Mouse (Mus musculus) liver, adult 2 months (tissue): ENCODE measurements around the gene Slc9a3r2. TPM values are rescaled to one million over a fixed set of nuclear protein-coding genes. Genes with fewer than 3 reads are reported as not detected.

Experiments
- DNase-seq: peaks from one replicate; pipeline ENCODE4 v3.0.0-alpha.2; 2011; ENCODE audit warnings: low read depth, low spot score; ENCODE audit errors: extremely low read depth
- H3K27ac ChIP-seq: fragments of 200-500 bp; replicated peaks from 2 replicates; pipeline ENCODE4 v1.5.1; 2012; ENCODE audit warnings: low read depth, mild to moderate bottlenecking, control low read depth, inconsistent platforms, low read length; ENCODE audit not compliant: insufficient read depth
- H3K27me3 ChIP-seq: fragments of 200-500 bp; 2 replicates; pipeline ENCODE4 v1.6.1; 2012; ENCODE audit warnings: mild to moderate bottlenecking, moderate library complexity, low read length, inconsistent platforms; ENCODE audit not compliant: control insufficient read depth, insufficient read depth
- H3K36me3 ChIP-seq: fragments of 200-500 bp; 2 replicates; pipeline ENCODE4 v1.6.1; 2012; ENCODE audit warnings: low read length, inconsistent platforms; ENCODE audit not compliant: control insufficient read depth, insufficient read depth
- H3K4me1 ChIP-seq: fragments of 200-500 bp; 2 replicates; pipeline ENCODE4 v1.6.1; 2011; ENCODE audit warnings: low read length; ENCODE audit not compliant: control insufficient read depth, insufficient read depth
- H3K4me3 ChIP-seq: fragments of 200-500 bp; 2 replicates; pipeline ENCODE4 v1.5.1; 2011; ENCODE audit warnings: low read depth, mild to moderate bottlenecking, control low read depth, low read length, moderate library complexity; ENCODE audit not compliant: insufficient read depth
- H3K79me2 ChIP-seq: fragments of 200-500 bp; 2 replicates; pipeline ENCODE4 v1.6.1; 2012; ENCODE audit warnings: inconsistent platforms, mild to moderate bottlenecking, low read length, moderate library complexity; ENCODE audit not compliant: control insufficient read depth, insufficient read depth
- H3K9ac ChIP-seq: fragments of 200-500 bp; 2 replicates; pipeline ENCODE4 v1.6.1; 2012; ENCODE audit warnings: low read depth, mild to moderate bottlenecking, control low read depth, inconsistent platforms, low read length
- CTCF ChIP-seq: fragments of 200-500 bp; IDR thresholded peaks from 2 replicates; pipeline ENCODE4 v1.5.1; 2011; ENCODE audit warnings: low read depth, low read length, control low read depth
- POLR2A ChIP-seq: fragments of 200-500 bp; IDR thresholded peaks from 2 replicates; pipeline ENCODE4 v1.6.1; 2011; ENCODE audit warnings: low read length, control low read depth; ENCODE audit not compliant: insufficient read depth; ENCODE audit errors: extremely low read depth
- WGBS: fragments of 180-500 bp; shearing (Covaris S2); methylation state at CpG from one replicate; pipeline ENCODE4 v1.1.7; 2018; 5-methylcytosine and 5-hydroxymethylcytosine counted together
- polyA plus RNA-seq: library from polyadenylated mRNA; depleted of rRNA; stranded (reverse); fragments of >200 nt; gene quantifications from 2 replicates; pipeline ENCODE4 v1.2.3, GENCODE M21; 2012; rRNA removed
- total RNA-seq: library from RNA; depleted of rRNA; stranded (reverse); fragments of >200 nt; gene quantifications from 2 replicates; pipeline ENCODE4 v1.2.3, GENCODE M21; 2014; rRNA removed

Gene Slc9a3r2
- total and polyA plus RNA-seq, 2 experiments, result 8.8 to 31.5 TPM

- TF ChIP-seq POLR2A (no peak), CTCF (0 out of 2 replicates have a peak, but pooled peaks have one; percentile 20)
- no peak overlapping the region for H3K27ac ChIP-seq
- 82% methylated on average over 17 of the region's 17 CpGs for WGBS
- H3K4me1 ChIP-seq, result no peaks in the 10 kb centered on the region
- no peaks in the 10 kb centered on the region for H3K27me3 ChIP-seq
- H3K9ac ChIP-seq, result no peak overlapping the region
- H3K79me2 ChIP-seq, result no peaks in the 10 kb centered on the region
- no peak for DNase-seq
- H3K4me3 ChIP-seq, result no peak overlapping the region
- peaks cover 17% of the 10 kb centered on the region for H3K36me3 ChIP-seq
These were observed 54.7 kb downstream of the Slc9a3r2 start for GRCm38 (mm10) chr17:24595126-24596072.

DNA sequence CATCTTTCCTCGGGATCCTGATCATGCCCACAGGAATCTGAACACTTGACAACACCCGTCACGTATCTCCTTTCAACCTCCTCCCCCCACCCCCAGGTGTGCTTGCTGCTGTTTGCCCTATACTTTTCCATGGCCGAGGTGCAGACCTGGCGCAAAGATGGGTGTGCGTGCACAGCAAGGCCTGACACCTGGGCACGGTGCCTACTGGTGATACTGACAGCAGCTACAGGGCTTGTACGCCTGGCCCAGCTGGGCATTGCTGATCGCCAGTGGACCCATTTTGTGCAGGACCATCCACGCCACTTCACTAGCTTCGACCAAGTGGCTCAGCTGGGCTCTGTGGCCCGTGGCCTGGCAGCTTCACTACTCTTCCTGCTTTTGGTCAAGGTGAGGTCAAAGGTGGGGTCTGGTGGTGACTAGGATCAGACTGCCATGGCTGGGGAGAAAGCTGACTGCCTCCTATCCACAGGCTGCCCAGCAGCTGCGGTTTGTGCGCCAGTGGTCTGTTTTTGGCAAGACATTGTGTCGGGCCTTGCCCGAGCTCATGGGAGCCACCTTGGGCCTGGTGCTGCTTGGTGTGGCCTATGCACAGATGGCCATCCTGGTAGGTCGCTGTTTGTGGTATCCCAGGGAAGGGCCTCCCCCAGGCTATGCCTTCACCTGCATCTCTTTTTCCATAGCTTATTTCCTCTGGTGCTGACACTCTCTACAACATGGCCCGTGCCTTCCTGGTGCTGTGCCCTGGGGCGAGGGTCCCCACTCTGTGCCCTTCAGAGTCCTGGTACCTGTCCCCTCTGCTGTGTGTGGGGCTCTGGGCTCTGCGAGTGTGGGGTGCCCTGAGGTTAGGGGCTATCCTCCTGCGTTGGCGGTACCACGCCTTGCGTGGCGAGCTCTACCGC lies 55.9 kb downstream of the Slc9a3r2 start:
- peaks cover 19% of the 10 kb centered on the region for H3K36me3 ChIP-seq
- H3K4me1 ChIP-seq, result no peaks in the 10 kb centered on the region
- WGBS, result 93% methylated on average over 26 of the region's 26 CpGs
- H3K9ac ChIP-seq, result no peak overlapping the region
- no peaks in the 10 kb centered on the region for H3K79me2 ChIP-seq
- no peak overlapping the region for H3K27ac ChIP-seq
- no peak for DNase-seq
- H3K4me3 ChIP-seq, result no peak overlapping the region
- no peaks in the 10 kb centered on the region for H3K27me3 ChIP-seq
- TF ChIP-seq CTCF (no peak), POLR2A (no peak)

- H3K27ac ChIP-seq, result no peak overlapping the region
- no peak overlapping the region for H3K9ac ChIP-seq
- H3K27me3 ChIP-seq, result no peaks in the 10 kb centered on the region
- H3K79me2 ChIP-seq, result no peaks in the 10 kb centered on the region
- H3K4me1 ChIP-seq, result no peaks in the 10 kb centered on the region
- 86% methylated on average over 5 of the region's 5 CpGs for WGBS
- TF ChIP-seq POLR2A (no peak), CTCF (no peak)
- DNase-seq, result no peak
- no peak overlapping the region for H3K4me3 ChIP-seq
- peaks cover 21% of the 10 kb centered on the region for H3K36me3 ChIP-seq
These were observed 56.9 kb downstream of the Slc9a3r2 start for GRCm38 (mm10) chr17:24593248-24593647.

DNA sequence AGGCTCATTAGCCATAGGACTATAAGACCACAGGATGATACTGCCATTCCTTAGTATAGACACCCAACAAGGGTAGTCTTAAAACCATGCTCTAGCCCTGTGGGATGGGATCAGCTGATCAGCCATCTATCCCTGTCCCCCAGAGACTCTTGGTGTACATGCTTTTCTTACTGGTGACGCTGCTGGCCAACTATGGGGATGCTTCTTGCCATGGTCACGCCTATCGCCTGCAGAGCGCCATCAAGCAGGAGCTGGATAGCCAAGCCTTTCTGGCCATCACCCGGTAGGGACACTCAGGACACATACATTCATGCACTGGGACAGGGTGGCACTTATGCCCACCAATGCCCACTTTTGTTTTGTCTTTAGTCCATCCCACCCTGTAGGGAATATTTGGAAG lies 58.4 kb downstream of the Slc9a3r2 start:
- TF ChIP-seq POLR2A (no peak), CTCF (no peak)
- no peak overlapping the region for H3K4me3 ChIP-seq
- H3K27ac ChIP-seq, result no peak overlapping the region
- no peak for DNase-seq
- peaks cover 27% of the 10 kb centered on the region for H3K36me3 ChIP-seq
- 98% methylated on average over 5 of the region's 5 CpGs for WGBS
- H3K27me3 ChIP-seq, result no peaks in the 10 kb centered on the region
- no peak overlapping the region for H3K9ac ChIP-seq
- H3K79me2 ChIP-seq, result no peaks in the 10 kb centered on the region
- H3K4me1 ChIP-seq, result no peaks in the 10 kb centered on the region

GRCm38 (mm10) chr17:24590943-24591342 lies 59.2 kb downstream of the Slc9a3r2 start:
- DNase-seq, result no peak
- no peaks in the 10 kb centered on the region for H3K27me3 ChIP-seq
- TF ChIP-seq CTCF (no peak), POLR2A (no peak)
- no peak overlapping the region for H3K9ac ChIP-seq
- no peak overlapping the region for H3K4me3 ChIP-seq
- H3K4me1 ChIP-seq, result no peaks in the 10 kb centered on the region
- H3K27ac ChIP-seq, result no peak overlapping the region
- H3K36me3 ChIP-seq, result peaks cover 33% of the 10 kb centered on the region
- WGBS, result 88% methylated on average over 3 of the region's 3 CpGs
- H3K79me2 ChIP-seq, result no peaks in the 10 kb centered on the region

Other genes with a start within 250 kb of the Slc9a3r2 start
Only the 30 nearest of the 34 such genes appear.
- 17.3 and 20.7 TPM in 2 replicates for gene Rnps1, start 235.8 kb downstream of the Slc9a3r2 start, total RNA-seq
- 32.7 and 37.6 TPM in 2 replicates for gene Rnps1, start 235.8 kb downstream of the Slc9a3r2 start, polyA plus RNA-seq
- gene Eci1, start 223.7 kb downstream of the Slc9a3r2 start, total RNA-seq, result 176 and 218 TPM in 2 replicates
- gene Eci1, start 223.7 kb downstream of the Slc9a3r2 start, polyA plus RNA-seq, result 249 and 286 TPM in 2 replicates
- 0.74 and 1.2 TPM in 2 replicates for gene Dnase1l2, start 207.2 kb downstream of the Slc9a3r2 start, total RNA-seq
- gene Dnase1l2, start 207.2 kb downstream of the Slc9a3r2 start, polyA plus RNA-seq, result 1.7 and 2.4 TPM in 2 replicates
- gene E4f1, start 180.0 kb downstream of the Slc9a3r2 start, total RNA-seq, result 5.6 and 6.7 TPM in 2 replicates
- 21.6 and 33.3 TPM in 2 replicates for gene E4f1, start 180.0 kb downstream of the Slc9a3r2 start, polyA plus RNA-seq
- gene Pgp, start 179.9 kb downstream of the Slc9a3r2 start, total RNA-seq, result 9.2 and 11.9 TPM in 2 replicates
- gene Pgp, start 179.9 kb downstream of the Slc9a3r2 start, polyA plus RNA-seq, result 25.8 and 26.6 TPM in 2 replicates
- gene Bricd5, start 176.4 kb downstream of the Slc9a3r2 start, total RNA-seq, result not detected in 2 replicates
- gene Bricd5, start 176.4 kb downstream of the Slc9a3r2 start, polyA plus RNA-seq, result 0.24 and 0.67 TPM in 2 replicates
- gene Mlst8, start 171.2 kb downstream of the Slc9a3r2 start, total RNA-seq, result 3.5 and 3.9 TPM in 2 replicates
- 12.9 and 16.7 TPM in 2 replicates for gene Mlst8, start 171.2 kb downstream of the Slc9a3r2 start, polyA plus RNA-seq
- gene Caskin1, start 161.7 kb downstream of the Slc9a3r2 start, total RNA-seq, result under 0.01 and 0.18 TPM in 2 replicates
- 0.18 and 0.26 TPM in 2 replicates for gene Caskin1, start 161.7 kb downstream of the Slc9a3r2 start, polyA plus RNA-seq
- 13.4 and 14.4 TPM in 2 replicates for gene Traf7, start 122.4 kb downstream of the Slc9a3r2 start, total RNA-seq
- 25.3 and 47.5 TPM in 2 replicates for gene Traf7, start 122.4 kb downstream of the Slc9a3r2 start, polyA plus RNA-seq
- 0.13 and 0.37 TPM in 2 replicates for gene Rab26, start 116.1 kb downstream of the Slc9a3r2 start, total RNA-seq
- gene Rab26, start 116.1 kb downstream of the Slc9a3r2 start, polyA plus RNA-seq, result 0.15 and 0.40 TPM in 2 replicates
- 9.9 and 11.4 TPM in 2 replicates for gene Pkd1, start 100.5 kb downstream of the Slc9a3r2 start, total RNA-seq
- 14.7 and 17.4 TPM in 2 replicates for gene Pkd1, start 100.5 kb downstream of the Slc9a3r2 start, polyA plus RNA-seq
- gene Tsc2, start 17.7 kb downstream of the Slc9a3r2 start, total RNA-seq, result 19.5 and 27.9 TPM in 2 replicates
- gene Tsc2, start 17.7 kb downstream of the Slc9a3r2 start, polyA plus RNA-seq, result 63.4 and 79.3 TPM in 2 replicates
- gene Nthl1, start 17.6 kb downstream of the Slc9a3r2 start, total RNA-seq, result 8.1 and 9.7 TPM in 2 replicates
- gene Nthl1, start 17.6 kb downstream of the Slc9a3r2 start, polyA plus RNA-seq, result 11.3 and 11.5 TPM in 2 replicates
- gene Npw, start 8.1 kb upstream of the Slc9a3r2 start, total RNA-seq, result not detected in 2 replicates
- gene Npw, start 8.1 kb upstream of the Slc9a3r2 start, polyA plus RNA-seq, result not detected in 2 replicates
- 11.1 and 16.0 TPM in 2 replicates for gene Zfp598, start 19.4 kb upstream of the Slc9a3r2 start, total RNA-seq
- gene Zfp598, start 19.4 kb upstream of the Slc9a3r2 start, polyA plus RNA-seq, result 67.8 and 106 TPM in 2 replicates
- gene Syngr3, start 39.6 kb upstream of the Slc9a3r2 start, total RNA-seq, result 0.09 and 0.13 TPM in 2 replicates
- 0.10 TPM in 2 replicates for gene Syngr3, start 39.6 kb upstream of the Slc9a3r2 start, polyA plus RNA-seq
- 32.6 and 38.2 TPM in 2 replicates for gene Gfer, start 45.8 kb upstream of the Slc9a3r2 start, total RNA-seq
- 49.8 and 51.9 TPM in 2 replicates for gene Gfer, start 45.8 kb upstream of the Slc9a3r2 start, polyA plus RNA-seq
- 0.37 and 0.40 TPM in 2 replicates for gene Noxo1, start 45.9 kb upstream of the Slc9a3r2 start, total RNA-seq
- 2.7 TPM in 2 replicates for gene Noxo1, start 45.9 kb upstream of the Slc9a3r2 start, polyA plus RNA-seq
- 14.2 and 17.8 TPM in 2 replicates for gene Tbl3, start 57.3 kb upstream of the Slc9a3r2 start, total RNA-seq
- gene Tbl3, start 57.3 kb upstream of the Slc9a3r2 start, polyA plus RNA-seq, result 29.4 and 37.9 TPM in 2 replicates
- not detected in 2 replicates for gene Rnf151, start 67.7 kb upstream of the Slc9a3r2 start, total RNA-seq
- 0.19 TPM in 1 of 2 replicates, not detected in the other for gene Rnf151, start 67.7 kb upstream of the Slc9a3r2 start, polyA plus RNA-seq
- gene Rps2, start 67.8 kb upstream of the Slc9a3r2 start, total RNA-seq, result 802 and 1,081 TPM in 2 replicates
- 2,199 and 2,424 TPM in 2 replicates for gene Rps2, start 67.8 kb upstream of the Slc9a3r2 start, polyA plus RNA-seq
- 290 TPM in 2 replicates for gene Ndufb10, start 74.2 kb upstream of the Slc9a3r2 start, total RNA-seq
- gene Ndufb10, start 74.2 kb upstream of the Slc9a3r2 start, polyA plus RNA-seq, result 265 and 300 TPM in 2 replicates
- 0.46 TPM in 1 of 2 replicates, not detected in the other for gene Rpl3l, start 77.5 kb upstream of the Slc9a3r2 start, total RNA-seq
- not detected in 2 replicates for gene Rpl3l, start 77.5 kb upstream of the Slc9a3r2 start, polyA plus RNA-seq
- 184 and 192 TPM in 2 replicates for gene Msrb1, start 86.3 kb upstream of the Slc9a3r2 start, total RNA-seq
- 447 and 506 TPM in 2 replicates for gene Msrb1, start 86.3 kb upstream of the Slc9a3r2 start, polyA plus RNA-seq
- gene Hs3st6, start 102.7 kb upstream of the Slc9a3r2 start, total RNA-seq, result 0.74 and 1.2 TPM in 2 replicates
- 2.3 and 3.9 TPM in 2 replicates for gene Hs3st6, start 102.7 kb upstream of the Slc9a3r2 start, polyA plus RNA-seq
- gene Meiob, start 154.0 kb upstream of the Slc9a3r2 start, total RNA-seq, result 4.9 and 6.7 TPM in 2 replicates
- 0.59 and 0.75 TPM in 2 replicates for gene Meiob, start 154.0 kb upstream of the Slc9a3r2 start, polyA plus RNA-seq
- 855 and 1,003 TPM in 2 replicates for gene Hagh, start 189.8 kb upstream of the Slc9a3r2 start, total RNA-seq
- gene Hagh, start 189.8 kb upstream of the Slc9a3r2 start, polyA plus RNA-seq, result 900 and 1,325 TPM in 2 replicates
- gene Fahd1, start 200.0 kb upstream of the Slc9a3r2 start, total RNA-seq, result 49.5 and 61.3 TPM in 2 replicates
- gene Fahd1, start 200.0 kb upstream of the Slc9a3r2 start, polyA plus RNA-seq, result 55.7 and 61.8 TPM in 2 replicates
- gene Igfals, start 215.7 kb upstream of the Slc9a3r2 start, total RNA-seq, result 112 and 127 TPM in 2 replicates
- 369 and 402 TPM in 2 replicates for gene Igfals, start 215.7 kb upstream of the Slc9a3r2 start, polyA plus RNA-seq
- gene Nubp2, start 236.0 kb upstream of the Slc9a3r2 start, total RNA-seq, result 16.2 and 24.7 TPM in 2 replicates
- gene Nubp2, start 236.0 kb upstream of the Slc9a3r2 start, polyA plus RNA-seq, result 30.2 and 33.0 TPM in 2 replicates